8 mouse cellular contexts compared by ENCODE assay signal in the genomic region with DNA sequence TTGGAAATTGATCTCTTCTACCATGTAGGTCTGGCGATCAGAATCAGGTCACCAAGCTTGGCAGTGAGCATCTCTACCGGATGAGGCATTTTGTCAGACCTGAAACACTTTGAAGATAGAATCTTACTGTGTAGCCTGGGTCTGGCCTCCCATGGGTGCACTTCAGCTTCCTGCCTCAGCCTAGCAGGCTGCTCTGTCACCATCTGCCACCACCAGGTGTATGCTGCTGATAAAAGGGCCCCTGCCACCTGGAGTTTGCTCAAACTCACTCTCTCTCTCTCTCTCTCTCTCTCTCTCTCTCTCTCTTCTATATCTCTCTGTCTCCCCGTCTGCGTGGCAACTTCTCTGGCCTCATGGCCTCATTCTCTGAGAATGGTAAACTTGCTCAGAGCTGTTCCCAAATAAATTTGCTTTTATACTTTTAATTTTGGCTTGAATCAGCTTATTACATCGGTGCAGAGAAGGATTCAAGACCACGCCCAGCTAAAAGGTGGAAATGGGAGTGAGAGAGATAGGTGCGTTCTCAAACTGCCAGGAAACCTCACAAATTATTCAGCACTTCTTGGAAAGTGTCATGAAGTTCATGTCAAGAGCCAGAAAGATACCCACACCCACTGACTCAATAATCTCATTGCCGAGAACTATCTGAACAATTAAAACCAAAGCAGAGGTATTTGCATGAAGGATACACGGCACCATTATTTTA. TPM values are rescaled to one million over a fixed set of nuclear protein-coding genes. Genes with fewer than 3 reads are reported as not detected.
DNase-seq lines count a peak whose midpoint lies in the region; ATAC-seq and TF ChIP-seq lines count a peak whose summit lies in the region.

No protein-coding gene starts in this region.

- TF ChIP-seq CTCF in G1E (IDR thresholded peaks at IDR 0.05; ENCODE audit: low read depth, low read length): no peak

- no peak overlapping the region for H3K4me3 ChIP-seq in heart, embryonic 13.5 days
- peak overlapping the region; percentile 11; the same call in 1 of the 2 replicates for H3K4me3 ChIP-seq in G1E (ENCODE audit: low read depth, low read length)
- H3K4me3 ChIP-seq in forebrain, embryonic 16.5 days (replicated peaks; ENCODE audit: low read length): no peak overlapping the region
- no peak overlapping the region for H3K4me3 ChIP-seq in midbrain, embryonic 16.5 days (ENCODE audit: low read depth, low read length)

- H3K4me1 ChIP-seq in heart, embryonic 13.5 days: peaks cover 29% of the 10 kb centered on the region
- peaks cover 47% of the 10 kb centered on the region for H3K4me1 ChIP-seq in G1E (ENCODE audit: insufficient read depth, low read depth, low read length)
- peaks cover 31% of the 10 kb centered on the region for H3K4me1 ChIP-seq in forebrain, embryonic 16.5 days (replicated peaks; ENCODE audit: control insufficient read depth, insufficient read depth, low read length)
- peaks cover 10% of the 10 kb centered on the region for H3K4me1 ChIP-seq in midbrain, embryonic 16.5 days (ENCODE audit: control insufficient read depth, insufficient read depth, low read length)

- no peak overlapping the region for H3K27ac ChIP-seq in heart, embryonic 13.5 days (replicated peaks)
- H3K27ac ChIP-seq in forebrain, embryonic 16.5 days (ENCODE audit: low read length): peak overlapping the region; percentile 96
- H3K27ac ChIP-seq in midbrain, embryonic 16.5 days (ENCODE audit: low read length): peak overlapping the region; percentile 70; the same call in 1 of the 2 replicates

- peak; percentile 59; the same call in 1 of the 2 replicates for ATAC-seq in heart, embryonic 13.5 days (ENCODE audit: extremely low read depth, insufficient number of reproducible peaks, low FRiP score, low TSS enrichment)
- no peak for ATAC-seq in G1E (ENCODE audit: extremely low read depth, insufficient number of reproducible peaks, low FRiP score, poor library complexity, severe bottlenecking)
- ATAC-seq in forebrain, embryonic 16.5 days: no peak
- ATAC-seq in midbrain, embryonic 16.5 days: no peak

- peak overlapping the region; percentile 76; the same call in 1 of the 2 replicates for H3K4me2 ChIP-seq in heart, embryonic 13.5 days
- H3K4me2 ChIP-seq in forebrain, embryonic 16.5 days (ENCODE audit: low read length): no peak overlapping the region
- H3K4me2 ChIP-seq in midbrain, embryonic 16.5 days (ENCODE audit: low read length): no peak overlapping the region

- no peak overlapping the region for H3K9ac ChIP-seq in heart, embryonic 13.5 days
- no peak overlapping the region for H3K9ac ChIP-seq in forebrain, embryonic 16.5 days (replicated peaks; ENCODE audit: low read depth, low read length)
- H3K9ac ChIP-seq in midbrain, embryonic 16.5 days (ENCODE audit: low read depth, low read length): no peak overlapping the region

- H3K27me3 ChIP-seq in heart, embryonic 13.5 days (replicated peaks): no peaks in the 10 kb centered on the region
- peaks cover 2% of the 10 kb centered on the region; the same call in 1 of the 2 replicates for H3K27me3 ChIP-seq in G1E (ENCODE audit: insufficient read depth, low read length)
- no peaks in the 10 kb centered on the region for H3K27me3 ChIP-seq in forebrain, embryonic 16.5 days (replicated peaks; ENCODE audit: control insufficient read depth, insufficient read depth, low read length)
- no peaks in the 10 kb centered on the region for H3K27me3 ChIP-seq in midbrain, embryonic 16.5 days (ENCODE audit: control insufficient read depth, insufficient read depth, low read depth, low read length)

- H3K36me3 ChIP-seq in heart, embryonic 13.5 days: no peaks in the 10 kb centered on the region
- H3K36me3 ChIP-seq in G1E (replicated peaks): no peaks in the 10 kb centered on the region
- no peaks in the 10 kb centered on the region for H3K36me3 ChIP-seq in forebrain, embryonic 16.5 days (ENCODE audit: control insufficient read depth, insufficient read depth)
- no peaks in the 10 kb centered on the region for H3K36me3 ChIP-seq in midbrain, embryonic 16.5 days (ENCODE audit: control insufficient read depth, insufficient read depth, low read length)

- intact Hi-C loops in heart, postnatal 10 days (cut with DNase I): no loop called here

- H3K9me3 ChIP-seq in heart, embryonic 13.5 days: peaks cover 5% of the 10 kb centered on the region; the same call in 1 of the 2 replicates
- H3K9me3 ChIP-seq in G1E (replicated peaks): no peaks in the 10 kb centered on the region; the same call in 1 of the 2 replicates
- H3K9me3 ChIP-seq in forebrain, embryonic 16.5 days (ENCODE audit: control insufficient read depth, low read length): no peaks in the 10 kb centered on the region
- H3K9me3 ChIP-seq in midbrain, embryonic 16.5 days (replicated peaks; ENCODE audit: control insufficient read depth, low read length, poor library complexity, severe bottlenecking): no peaks in the 10 kb centered on the region

- WGBS in heart, embryonic 13.5 days: 89% methylated on average over 9 of the region's 9 CpGs
- 91% methylated on average over 9 of the region's 9 CpGs for WGBS in forebrain, embryonic 16.5 days
- WGBS in midbrain, embryonic 16.5 days: 96% methylated on average over 9 of the region's 9 CpGs

- no peak for DNase-seq in heart, postnatal 10 days
- DNase-seq in G1E (ENCODE audit: low spot score): no peak
- no peak for DNase-seq in cerebellum, postnatal 36 days
- DNase-seq in left cerebral cortex, adult 18-20 months (ENCODE audit: low spot score in 2 of 2): no peak
- DNase-seq in frontal cortex, postnatal 10 days (ENCODE audit: low spot score in 2 of 2): no peak

RNA-seq across cellular contexts. Expression of a gene that starts 32.0 kb away (rescaled TPM):
- 8.7 and 9.1 TPM in 2 replicates for polyA plus RNA-seq in heart, embryonic 13.5 days (2015; fragmentation: Nextera tagmentation; extraction: Ambion mirVana)
- total RNA-seq in heart, postnatal 10 days (2021): 10 to 100 TPM; 22.6 to 27.5 TPM
- total RNA-seq in G1E (2014; fragmentation: Nextera tagmentation) (3.5 and 6.8 TPM in 2 replicates), G1E (2017) (2.2 TPM in 2 replicates)
- 5.2 TPM in 2 replicates for polyA plus RNA-seq in G1E (2012)
- 36.5 and 42.2 TPM in 2 replicates for polyA plus RNA-seq in forebrain, embryonic 16.5 days (2015; fragmentation: Nextera tagmentation; extraction: Ambion mirVana)
- 6.2 and 6.8 TPM in 2 replicates for polyA plus RNA-seq in midbrain, embryonic 16.5 days (2015; fragmentation: Nextera tagmentation; extraction: Ambion mirVana)
- total RNA-seq in left cerebral cortex, adult 18-20 months (2021): 10 to 100 TPM; 34.7 to 37.2 TPM

RNA-seq across cellular contexts. Expression of a gene that starts 35.4 kb away (rescaled TPM):
- 18.8 and 20.1 TPM in 2 replicates for polyA plus RNA-seq in heart, embryonic 13.5 days (2015; fragmentation: Nextera tagmentation; extraction: Ambion mirVana)
- total RNA-seq in heart, postnatal 10 days (2021): 10 to 100 TPM; 19.0 to 21.0 TPM
- 44.8 and 46.2 TPM in 2 replicates for total RNA-seq in G1E (2014; fragmentation: Nextera tagmentation)
- total RNA-seq in G1E (2017): 30.9 and 31.1 TPM in 2 replicates
- polyA plus RNA-seq in G1E (2012): 13.0 and 14.8 TPM in 2 replicates
- 39.9 and 41.9 TPM in 2 replicates for polyA plus RNA-seq in forebrain, embryonic 16.5 days (2015; fragmentation: Nextera tagmentation; extraction: Ambion mirVana)
- polyA plus RNA-seq in midbrain, embryonic 16.5 days (2015; fragmentation: Nextera tagmentation; extraction: Ambion mirVana): 32.0 and 34.3 TPM in 2 replicates
- total RNA-seq in left cerebral cortex, adult 18-20 months (2021): 10 to 100 TPM; 35.5 to 37.2 TPM
